ENCODE assay signal across 46 mouse cellular contexts in the genomic region with DNA sequence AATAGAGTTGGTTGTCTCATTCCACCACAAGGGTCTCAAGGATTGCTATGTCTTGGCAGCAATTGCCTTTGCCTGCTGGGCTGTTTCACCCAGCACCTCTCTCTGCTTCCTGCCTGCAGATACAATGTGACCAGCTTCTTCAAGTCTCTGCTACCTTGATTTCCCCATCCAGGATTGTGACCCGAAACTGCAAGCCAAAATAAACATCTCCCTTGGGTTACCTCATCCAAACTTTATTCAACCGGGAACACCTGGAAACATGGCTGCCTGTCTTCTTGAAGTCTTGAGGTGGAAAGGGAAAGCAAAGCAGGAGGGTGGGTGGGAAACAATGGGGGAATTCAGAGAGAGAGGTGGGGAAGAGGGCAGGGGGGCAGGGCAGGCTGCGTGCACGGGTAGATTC. TPM values are rescaled to one million over a fixed set of nuclear protein-coding genes. Genes with fewer than 3 reads are reported as not detected.
"Had no signal": no experiment of that assay in that cellular context is flagged by ENCODE, and none has a peak within 500 bp of the region (broad histone marks: within the 10 kb centered on the region; RNA-seq: fewer than 3 reads in every experiment).

No protein-coding gene starts in this region.

- H3K4me2 ChIP-seq: limb, embryonic 12.5 days; limb, embryonic 13.5 days; limb, embryonic 15.5 days; liver, embryonic 12.5 days; liver, embryonic 13.5 days; liver, embryonic 15.5 days; lung, embryonic 14.5 days; lung, embryonic 15.5 days; midbrain, embryonic 12.5 days; midbrain, embryonic 13.5 days; neural tube, embryonic 12.5 days had no signal

- H3K9me3 ChIP-seq: limb, embryonic 10.5 days; limb, embryonic 12.5 days; limb, embryonic 13.5 days; limb, embryonic 15.5 days; liver, embryonic 12.5 days; liver, embryonic 13.5 days; liver, embryonic 15.5 days; lung, embryonic 15.5 days; megakaryocyte, embryonic 14.5 days; midbrain, embryonic 10.5 days; midbrain, embryonic 12.5 days; midbrain, embryonic 13.5 days; neural tube, embryonic 12.5 days had no signal

- H3K4me3 ChIP-seq: left cerebral cortex, adult 2 months; limb, embryonic 10.5 days; limb, embryonic 12.5 days; limb, embryonic 13.5 days; limb, embryonic 15.5 days; liver, embryonic 12.5 days; liver, embryonic 13.5 days; liver, embryonic 15.5 days; lung, embryonic 15.5 days; megakaryocyte, embryonic 14.5 days; midbrain, embryonic 10.5 days; midbrain, embryonic 12.5 days; midbrain, embryonic 13.5 days; myocyte; neural tube, embryonic 12.5 days had no signal

- H3K27ac ChIP-seq: left cerebral cortex, adult 2 months; limb, embryonic 10.5 days; limb, embryonic 12.5 days; limb, embryonic 13.5 days; limb, embryonic 15.5 days; liver, embryonic 12.5 days; liver, embryonic 13.5 days; liver, embryonic 14.5 days; liver, embryonic 15.5 days; lung, embryonic 15.5 days; macrophage; midbrain, embryonic 10.5 days; midbrain, embryonic 12.5 days; midbrain, embryonic 13.5 days; neural tube, embryonic 12.5 days had no signal

- H3K9ac ChIP-seq: limb, embryonic 12.5 days; limb, embryonic 13.5 days; limb, embryonic 15.5 days; liver, embryonic 12.5 days; liver, embryonic 13.5 days; liver, embryonic 14.5 days; liver, embryonic 15.5 days; liver, postnatal 0 days; lung, embryonic 14.5 days; lung, embryonic 15.5 days; midbrain, embryonic 12.5 days; midbrain, embryonic 13.5 days; neural tube, embryonic 12.5 days had no signal

- DNase-seq: left cerebral cortex, postnatal 4 days; liver; liver, embryonic 13.5 days; liver, postnatal 0 days; lung, adult 18-20 months; lung, adult 2 months; lung, embryonic 14.5 days; lung, postnatal 10 days; lung, postnatal 14 days; lung, postnatal 36 days; lung, postnatal 4 days; midbrain, embryonic 14.5 days had no signal

- H3K27me3 ChIP-seq: limb, embryonic 12.5 days; limb, embryonic 13.5 days; limb, embryonic 15.5 days; liver, embryonic 12.5 days; liver, embryonic 13.5 days; liver, embryonic 15.5 days; lung, embryonic 15.5 days; megakaryocyte, embryonic 14.5 days; midbrain, embryonic 12.5 days; midbrain, embryonic 13.5 days; neural tube, embryonic 12.5 days had no signal

- ATAC-seq: liver, embryonic 12.5 days; liver, postnatal 0 days; lung, postnatal 0 days; midbrain, embryonic 13.5 days; midbrain, embryonic 16.5 days had no signal

RNA-seq across cellular contexts. Expression of gene Crxos, which starts 34.6 kb away (rescaled TPM):
- total RNA-seq: left cerebral cortex, postnatal 14 days; left cerebral cortex, postnatal 25 days; left cerebral cortex, postnatal 4 days; megakaryocyte progenitor cell, adult 5-6 weeks; megakaryocyte, adult 5-6 weeks; megakaryocyte-erythroid progenitor cell, adult 5-6 weeks; midbrain, postnatal 0 days; monocyte, adult 5-6 weeks had no signal
- polyA plus RNA-seq: limb, embryonic 10.5 days; limb, embryonic 11.5 days; limb, embryonic 12.5 days; limb, embryonic 13.5 days; limb, embryonic 14.5 days; limb, embryonic 15.5 days; liver, embryonic 12.5 days; liver, embryonic 13.5 days; liver, embryonic 14.5 days; liver, embryonic 15.5 days; liver, embryonic 16.5 days; liver, postnatal 0 days; lung, adult 2 months; lung, embryonic 14.5 days; lung, embryonic 15.5 days; lung, embryonic 16.5 days; lung, postnatal 0 days; macrophage; midbrain, embryonic 10.5 days; midbrain, embryonic 14.5 days; midbrain, embryonic 16.5 days; midbrain, postnatal 0 days; myocyte; neural tube, embryonic 12.5 days had no signal

RNA-seq across cellular contexts. Expression of gene Crx, which starts 37.2 kb away (rescaled TPM):
- total RNA-seq: left cerebral cortex, adult 18-20 months; left cerebral cortex, adult 2 months; left cerebral cortex, adult 8-10 months; left cerebral cortex, postnatal 10 days; left cerebral cortex, postnatal 14 days; left cerebral cortex, postnatal 25 days; left cerebral cortex, postnatal 36 days; left cerebral cortex, postnatal 4 days; megakaryocyte progenitor cell, adult 5-6 weeks; megakaryocyte, adult 5-6 weeks; megakaryocyte-erythroid progenitor cell, adult 5-6 weeks; midbrain, postnatal 0 days; monocyte, adult 5-6 weeks had no signal
- polyA plus RNA-seq: limb, embryonic 10.5 days; limb, embryonic 11.5 days; limb, embryonic 12.5 days; limb, embryonic 13.5 days; limb, embryonic 14.5 days; limb, embryonic 15.5 days; liver, embryonic 12.5 days; liver, embryonic 13.5 days; liver, embryonic 14.5 days; liver, embryonic 15.5 days; liver, embryonic 16.5 days; liver, postnatal 0 days; lung, adult 2 months; lung, embryonic 14.5 days; lung, embryonic 15.5 days; lung, embryonic 16.5 days; lung, postnatal 0 days; macrophage; myocyte; neural tube, embryonic 11.5 days; neural tube, embryonic 12.5 days had no signal

RNA-seq across cellular contexts. Expression of gene Ehd2, which starts 50.4 kb away (rescaled TPM):
- total RNA-seq: monocyte, adult 5-6 weeks had no signal
- polyA plus RNA-seq: macrophage had no signal
